Comparison of ENCODE assay signal across 14 mouse cellular contexts in the genomic region with DNA sequence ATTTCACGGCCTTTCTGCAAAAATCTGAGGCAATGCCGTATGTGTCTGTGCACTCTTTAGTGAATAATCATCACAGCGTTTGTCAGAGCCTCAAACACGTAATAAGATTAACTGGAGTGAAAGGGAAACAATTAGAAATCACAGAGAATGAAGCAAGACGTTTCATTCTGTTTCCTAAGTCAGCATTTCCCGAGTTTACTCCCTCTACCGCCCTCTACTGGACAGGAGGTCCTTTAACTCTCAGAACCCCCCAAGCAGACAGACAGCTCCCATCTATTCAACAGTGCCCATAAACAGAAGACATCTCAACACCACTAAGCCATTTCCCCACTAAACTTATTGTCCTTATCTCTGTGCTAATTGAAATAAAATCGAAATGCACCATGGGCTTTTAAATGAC.
DNase-seq lines count a peak whose midpoint lies in the region; ATAC-seq and TF ChIP-seq lines count a peak whose summit lies in the region.
"Had no signal": no experiment of that assay in that cellular context is flagged by ENCODE, and none has a peak within 500 bp of the region (broad histone marks: within the 10 kb centered on the region; RNA-seq: fewer than 3 reads in every experiment).

No protein-coding gene starts in this region.

- H3K9me3 ChIP-seq in hindbrain, postnatal 0 days (ENCODE audit: low read length): no peaks in the 10 kb centered on the region
- H3K9me3 ChIP-seq in hindbrain, embryonic 14.5 days (ENCODE audit: control insufficient read depth, low read length): no peaks in the 10 kb centered on the region
- no peaks in the 10 kb centered on the region; the same call in 1 of the 2 replicates for H3K9me3 ChIP-seq in forebrain, embryonic 11.5 days (ENCODE audit: control insufficient read depth, low read length)
- H3K9me3 ChIP-seq: kidney, embryonic 15.5 days; limb, embryonic 15.5 days had no signal

- H3K27me3 ChIP-seq in hindbrain, postnatal 0 days (ENCODE audit: insufficient read depth, low read length): no peaks in the 10 kb centered on the region
- H3K27me3 ChIP-seq in hindbrain, embryonic 14.5 days (ENCODE audit: control insufficient read depth, insufficient read depth, low read length): no peaks in the 10 kb centered on the region
- H3K27me3 ChIP-seq in forebrain, embryonic 11.5 days (ENCODE audit: control insufficient read depth, insufficient read depth, low read length): no peaks in the 10 kb centered on the region
- H3K27me3 ChIP-seq: heart, embryonic 13.5 days; hindbrain, embryonic 12.5 days; kidney, embryonic 15.5 days; limb, embryonic 15.5 days had no signal

- no peaks in the 10 kb centered on the region for H3K36me3 ChIP-seq in hindbrain, postnatal 0 days (ENCODE audit: insufficient read depth, low read length)
- no peaks in the 10 kb centered on the region for H3K36me3 ChIP-seq in hindbrain, embryonic 14.5 days (replicated peaks; ENCODE audit: control insufficient read depth, insufficient read depth)
- no peaks in the 10 kb centered on the region for H3K36me3 ChIP-seq in forebrain, embryonic 11.5 days (ENCODE audit: control insufficient read depth, insufficient read depth, low read length)
- H3K36me3 ChIP-seq: heart, embryonic 13.5 days; hindbrain, embryonic 12.5 days; kidney, embryonic 15.5 days; limb, embryonic 15.5 days had no signal

- H3K4me3 ChIP-seq in hindbrain, postnatal 0 days (ENCODE audit: low read length): no peak overlapping the region
- H3K4me3 ChIP-seq in hindbrain, embryonic 14.5 days (replicated peaks; ENCODE audit: low read length): no peak overlapping the region
- H3K4me3 ChIP-seq in forebrain, embryonic 11.5 days (ENCODE audit: low read depth, low read length): no peak overlapping the region
- H3K4me3 ChIP-seq: heart, embryonic 13.5 days; hindbrain, embryonic 12.5 days; kidney, embryonic 15.5 days; limb, embryonic 15.5 days had no signal

- no peak overlapping the region for H3K9ac ChIP-seq in hindbrain, postnatal 0 days (replicated peaks; ENCODE audit: low read length)
- H3K9ac ChIP-seq in hindbrain, embryonic 14.5 days: no peak overlapping the region
- H3K9ac ChIP-seq in forebrain, embryonic 11.5 days (ENCODE audit: low read length): no peak overlapping the region
- H3K9ac ChIP-seq: heart, embryonic 13.5 days; hindbrain, embryonic 12.5 days; kidney, embryonic 15.5 days; limb, embryonic 15.5 days had no signal

- no peak overlapping the region for H3K27ac ChIP-seq in hindbrain, postnatal 0 days
- no peak overlapping the region for H3K27ac ChIP-seq in hindbrain, embryonic 14.5 days
- no peak overlapping the region for H3K27ac ChIP-seq in forebrain, embryonic 11.5 days (ENCODE audit: low read depth, low read length)
- H3K27ac ChIP-seq: heart, embryonic 13.5 days; hindbrain, embryonic 12.5 days; kidney, embryonic 15.5 days; limb, embryonic 15.5 days; macrophage had no signal

- no peak for DNase-seq in hindbrain, postnatal 0 days (ENCODE audit: low spot score)
- DNase-seq in hindbrain, embryonic 14.5 days (ENCODE audit: low spot score): no peak
- DNase-seq in thymus, postnatal 0 days (ENCODE audit: low spot score): peak; percentile 8
- no peak for DNase-seq in thymus, postnatal 14 days
- peak; percentile 31 for DNase-seq in adipocyte (ENCODE audit: low spot score)
- no peak for DNase-seq in forebrain, embryonic 11.5 days (ENCODE audit: low spot score)
- DNase-seq in kidney, postnatal 4 days: no peak
- no peak for DNase-seq in heart, postnatal 14 days
- DNase-seq: adrenal gland, adult 2 months had no signal

- peak; percentile 20 for TF ChIP-seq CTCF in hindbrain, postnatal 0 days (IDR thresholded peaks at IDR 0.05; ENCODE audit: low read depth)

- H3K4me1 ChIP-seq in hindbrain, postnatal 0 days (ENCODE audit: insufficient read depth, low read length): no peaks in the 10 kb centered on the region
- no peaks in the 10 kb centered on the region for H3K4me1 ChIP-seq in hindbrain, embryonic 14.5 days (replicated peaks; ENCODE audit: control insufficient read depth, insufficient read depth, low read length)
- no peaks in the 10 kb centered on the region for H3K4me1 ChIP-seq in forebrain, embryonic 11.5 days (replicated peaks; ENCODE audit: control insufficient read depth, insufficient read depth, low read length)
- H3K4me1 ChIP-seq: kidney, embryonic 15.5 days had no signal

- no peak for ATAC-seq in hindbrain, postnatal 0 days
- ATAC-seq in hindbrain, embryonic 14.5 days (ENCODE audit: low FRiP score): no peak
- no peak for ATAC-seq in forebrain, embryonic 11.5 days (replicated peaks; ENCODE audit: low FRiP score)

- intact Hi-C loops in heart, postnatal 14 days (cut with DNase I): no loop called here

- WGBS in hindbrain, postnatal 0 days: 83% methylated on average over 8 of the region's 8 CpGs
- 87% methylated on average over 8 of the region's 8 CpGs for WGBS in hindbrain, embryonic 14.5 days
- 86% methylated on average over 8 of the region's 8 CpGs for WGBS in forebrain, embryonic 11.5 days

- no peak overlapping the region for H3K4me2 ChIP-seq in hindbrain, postnatal 0 days (ENCODE audit: low read depth, low read length)
- H3K4me2 ChIP-seq in hindbrain, embryonic 14.5 days (replicated peaks): no peak overlapping the region
- no peak overlapping the region for H3K4me2 ChIP-seq in forebrain, embryonic 11.5 days (ENCODE audit: low read depth, low read length, severe bottlenecking)
- H3K4me2 ChIP-seq: heart, embryonic 13.5 days; hindbrain, embryonic 12.5 days; kidney, embryonic 15.5 days; limb, embryonic 15.5 days had no signal

Comparison
In these comparisons a context has a peak if more than half of its experiments do, and no peak if none do; other contexts are left out.
1. DNase-seq: peak in thymus, postnatal 0 days (single experiment) and adipocyte (single experiment); none in hindbrain, postnatal 0 days (single experiment), hindbrain, embryonic 14.5 days (single experiment), thymus, postnatal 14 days (single experiment), forebrain, embryonic 11.5 days (single experiment), kidney, postnatal 4 days (0 of 2) and heart, postnatal 14 days (0 of 2).